Mouse (Mus musculus) liver (tissue): ENCODE data around the gene RPS10-NUDT3.
"Not testable (repeated sequence)": the region's sequence is repeated elsewhere in the genome, so short reads cannot be mapped to it uniquely, and the experiment has no call there.

Source experiments
- DNase-seq: peaks from one replicate; pipeline ENCODE4 v3.0.0-alpha.2; 2020; ENCODE audit warnings: mixed read lengths

The RPS10-NUDT3 gene

GRCm38 (mm10) chr17:27639851-27640250 lies 4.8 kb upstream of the RPS10-NUDT3 start:
- DNase-seq = not testable (repeated sequence)

GRCm38 (mm10) chr17:27638921-27639332 lies 3.9 kb upstream of the RPS10-NUDT3 start:
- DNase-seq = peak; percentile 45

GRCm38 (mm10) chr17:27637333-27637732 lies 2.3 kb upstream of the RPS10-NUDT3 start:
- DNase-seq = no peak

- DNase-seq = peak; percentile 32
Observed at GRCm38 (mm10) chr17:27636132-27637020, 1.4 kb upstream of the RPS10-NUDT3 start, which contains the start of gene Rps10. Gene Rps10 (minus strand): TSS chr17:27636669.

GRCm38 (mm10) chr17:27635575-27635903 lies 517 bp upstream of the RPS10-NUDT3 start:
- DNase-seq = peak; percentile 49

GRCm38 (mm10) chr17:27629249-27630020 lies 5.6 kb downstream of the RPS10-NUDT3 start:
- DNase-seq = peak; percentile 82

- DNase-seq = no peak
Observed at GRCm38 (mm10) chr17:27628376-27628775, 6.6 kb downstream of the RPS10-NUDT3 start.

- no peak for DNase-seq
Observed at GRCm38 (mm10) chr17:27627451-27627850, 7.6 kb downstream of the RPS10-NUDT3 start.

- DNase-seq = no peak
Observed at GRCm38 (mm10) chr17:27626681-27627080, 8.3 kb downstream of the RPS10-NUDT3 start.

GRCm38 (mm10) chr17:27625455-27626251 lies 9.4 kb downstream of the RPS10-NUDT3 start:
- no peak for DNase-seq

GRCm38 (mm10) chr17:27623360-27624326 lies 11.4 kb downstream of the RPS10-NUDT3 start, which contains the start of gene Nudt3:
Gene Nudt3 (minus strand): TSS chr17:27623495.
- peak; percentile 89 for DNase-seq

GRCm38 (mm10) chr17:27622611-27623359 lies 12.2 kb downstream of the RPS10-NUDT3 start:
- DNase-seq = peak; percentile 79

- DNase-seq = no peak
Observed at GRCm38 (mm10) chr17:27621705-27622531, 13.1 kb downstream of the RPS10-NUDT3 start.

- no peak for DNase-seq
Observed at GRCm38 (mm10) chr17:27621161-27621560, 13.9 kb downstream of the RPS10-NUDT3 start.

GRCm38 (mm10) chr17:27615388-27615787 lies 19.6 kb downstream of the RPS10-NUDT3 start:
- no peak for DNase-seq

- no peak for DNase-seq
Observed at GRCm38 (mm10) chr17:27613016-27613415, 22.0 kb downstream of the RPS10-NUDT3 start.

GRCm38 (mm10) chr17:27611994-27612393 lies 23.0 kb downstream of the RPS10-NUDT3 start:
- DNase-seq = no peak

- no peak for DNase-seq
Observed at GRCm38 (mm10) chr17:27611519-27611884, 23.5 kb downstream of the RPS10-NUDT3 start.

- no peak for DNase-seq
Observed at GRCm38 (mm10) chr17:27610679-27611518, 24.1 kb downstream of the RPS10-NUDT3 start.
